Mouse (Mus musculus) kidney, adult 18-20 months (tissue): ENCODE data around the gene Taok3.

Experiments
- DNase-seq: peaks from one replicate; pipeline ENCODE4 v3.0.0; 2021

Gene Taok3

GRCm38 (mm10) chr5:117119777-117120488 lies at the start of gene Taok3:
Gene Taok3 (plus strand): TSS chr5:117120129.
- DNase-seq = peak; percentile 99

- DNase-seq = no peak
Measured at GRCm38 (mm10) chr5:117087718-117088117, 32.2 kb upstream of the Taok3 start.

- DNase-seq = no peak
Measured at GRCm38 (mm10) chr5:117089147-117089546, 30.8 kb upstream of the Taok3 start.

- DNase-seq = no peak
Measured at GRCm38 (mm10) chr5:117089786-117090185, 30.1 kb upstream of the Taok3 start.

GRCm38 (mm10) chr5:117094431-117094830 lies 25.5 kb upstream of the Taok3 start:
- DNase-seq = peak; percentile 60

GRCm38 (mm10) chr5:117096716-117097115 lies 23.2 kb upstream of the Taok3 start:
- DNase-seq = peak; percentile 61

GRCm38 (mm10) chr5:117099008-117099407 lies 20.9 kb upstream of the Taok3 start:
- no peak for DNase-seq

- DNase-seq = no peak
Measured at GRCm38 (mm10) chr5:117099742-117100141, 20.2 kb upstream of the Taok3 start.

GRCm38 (mm10) chr5:117103194-117103929 lies 16.6 kb upstream of the Taok3 start:
- no peak for DNase-seq

- DNase-seq = no peak
Measured at GRCm38 (mm10) chr5:117104329-117104728, 15.6 kb upstream of the Taok3 start.

GRCm38 (mm10) chr5:117105761-117106160 lies 14.2 kb upstream of the Taok3 start:
- no peak for DNase-seq

GRCm38 (mm10) chr5:117108292-117108691 lies 11.6 kb upstream of the Taok3 start:
- DNase-seq = no peak

- DNase-seq = no peak
Measured at GRCm38 (mm10) chr5:117108731-117109130, 11.2 kb upstream of the Taok3 start.

- no peak for DNase-seq
Measured at GRCm38 (mm10) chr5:117109522-117109921, 10.4 kb upstream of the Taok3 start.

GRCm38 (mm10) chr5:117111064-117111773 lies 8.7 kb upstream of the Taok3 start:
- DNase-seq = peak; percentile 37

GRCm38 (mm10) chr5:117111774-117112112 lies 8.2 kb upstream of the Taok3 start:
- DNase-seq = no peak

- peak; percentile 23 for DNase-seq
Measured at GRCm38 (mm10) chr5:117113330-117113729, 6.6 kb upstream of the Taok3 start.

- DNase-seq = peak; percentile 55
Measured at GRCm38 (mm10) chr5:117114581-117115192, 5.2 kb upstream of the Taok3 start.

GRCm38 (mm10) chr5:117115193-117115767 lies 4.6 kb upstream of the Taok3 start:
- DNase-seq = peak; percentile 58

GRCm38 (mm10) chr5:117115836-117116366 lies 4.0 kb upstream of the Taok3 start, which contains the start of gene Suds3:
Gene Suds3 (minus strand): TSS chr5:117116113.
- DNase-seq = peak; percentile 100

GRCm38 (mm10) chr5:117116660-117117059 lies 3.3 kb upstream of the Taok3 start:
- DNase-seq = no peak

GRCm38 (mm10) chr5:117117241-117117640 lies 2.7 kb upstream of the Taok3 start:
- DNase-seq = no peak

GRCm38 (mm10) chr5:117117716-117118115 lies 2.2 kb upstream of the Taok3 start:
- DNase-seq = no peak
